Mouse (Mus musculus): ENCODE results near the gene Tmem132b. TPM values are rescaled to one million over a fixed set of nuclear protein-coding genes. Genes with fewer than 3 reads are reported as not detected.
A peak's percentile ranks its signal among the peaks of the same experiment; 100 is the strongest.

Gene Tmem132b
- polyA plus RNA-seq, 1 experiment from 2014 or later, result 1.4 TPM

- ATAC-seq (ENCODE audit: low FRiP score, low read depth), result no peak
- H3K9ac ChIP-seq (replicated peaks), result no peak overlapping the region
- H3K27me3 ChIP-seq, result no peaks in the 10 kb centered on the region
- no peak overlapping the region for H3K27ac ChIP-seq (replicated peaks)
- no peak overlapping the region for H3K4me3 ChIP-seq
- WGBS, result 83% methylated on average over 5 of the region's 5 CpGs
- no peaks in the 10 kb centered on the region for H3K4me1 ChIP-seq
- no peaks in the 10 kb centered on the region for H3K36me3 ChIP-seq
- H3K9me3 ChIP-seq, result no peaks in the 10 kb centered on the region
- no peak overlapping the region for H3K4me2 ChIP-seq (replicated peaks)
Measured at GRCm38 (mm10) chr5:125751481-125751880, 219.9 kb downstream of the Tmem132b start.

GRCm38 (mm10) chr5:125752546-125752945 is 221.0 kb downstream of the Tmem132b start:
- H3K36me3 ChIP-seq, result no peaks in the 10 kb centered on the region
- no peak overlapping the region for H3K4me2 ChIP-seq (replicated peaks)
- WGBS, result 81% methylated on average over 5 of the region's 5 CpGs
- H3K4me3 ChIP-seq, result no peak overlapping the region
- no peaks in the 10 kb centered on the region for H3K4me1 ChIP-seq
- H3K9ac ChIP-seq (replicated peaks), result no peak overlapping the region
- H3K27ac ChIP-seq (replicated peaks), result no peak overlapping the region
- ATAC-seq (ENCODE audit: low FRiP score, low read depth), result no peak
- no peaks in the 10 kb centered on the region for H3K9me3 ChIP-seq
- H3K27me3 ChIP-seq, result no peaks in the 10 kb centered on the region

- Histone ChIP-seq H3K4me2 (replicated peaks) (no peak overlapping the region), H3K4me1 (no peaks in the 10 kb centered on the region), H3K4me3 (no peak overlapping the region), H3K9me3 (no peaks in the 10 kb centered on the region), H3K9ac (replicated peaks) (no peak overlapping the region), H3K27ac (replicated peaks) (no peak overlapping the region), H3K36me3 (no peaks in the 10 kb centered on the region), H3K27me3 (no peaks in the 10 kb centered on the region)
- no peak for ATAC-seq (ENCODE audit: low FRiP score, low read depth)
- WGBS, result 84% methylated on average over 7 of the region's 7 CpGs
Measured at GRCm38 (mm10) chr5:125756987-125757530, 225.5 kb downstream of the Tmem132b start.

GRCm38 (mm10) chr5:125758506-125758905 is 226.9 kb downstream of the Tmem132b start:
- ATAC-seq (ENCODE audit: low FRiP score, low read depth), result no peak
- H3K27me3 ChIP-seq, result no peaks in the 10 kb centered on the region
- no peak overlapping the region for H3K4me3 ChIP-seq
- H3K4me2 ChIP-seq (replicated peaks), result no peak overlapping the region
- no peak overlapping the region for H3K9ac ChIP-seq (replicated peaks)
- 63% methylated on average over 1 of the region's 1 CpGs for WGBS
- no peaks in the 10 kb centered on the region for H3K9me3 ChIP-seq
- no peak overlapping the region for H3K27ac ChIP-seq (replicated peaks)
- no peaks in the 10 kb centered on the region for H3K4me1 ChIP-seq
- no peaks in the 10 kb centered on the region for H3K36me3 ChIP-seq

GRCm38 (mm10) chr5:125766941-125767340 is 235.4 kb downstream of the Tmem132b start:
- H3K27me3 ChIP-seq, result no peaks in the 10 kb centered on the region
- WGBS, result 88% methylated on average over 6 of the region's 6 CpGs
- ATAC-seq (ENCODE audit: low FRiP score, low read depth), result no peak
- no peak overlapping the region for H3K4me3 ChIP-seq
- no peak overlapping the region for H3K4me2 ChIP-seq (replicated peaks)
- H3K36me3 ChIP-seq, result no peaks in the 10 kb centered on the region
- H3K9ac ChIP-seq (replicated peaks), result no peak overlapping the region
- H3K27ac ChIP-seq (replicated peaks), result no peak overlapping the region
- H3K9me3 ChIP-seq, result no peaks in the 10 kb centered on the region
- H3K4me1 ChIP-seq, result no peaks in the 10 kb centered on the region

GRCm38 (mm10) chr5:125767950-125768349 is 236.4 kb downstream of the Tmem132b start:
- Histone ChIP-seq H3K9me3 (no peaks in the 10 kb centered on the region), H3K4me3 (no peak overlapping the region), H3K27me3 (no peaks in the 10 kb centered on the region), H3K9ac (replicated peaks) (no peak overlapping the region), H3K36me3 (no peaks in the 10 kb centered on the region), H3K27ac (replicated peaks) (no peak overlapping the region), H3K4me1 (no peaks in the 10 kb centered on the region), H3K4me2 (replicated peaks) (no peak overlapping the region)
- 85% methylated on average over 1 of the region's 1 CpGs for WGBS
- no peak for ATAC-seq (ENCODE audit: low FRiP score, low read depth)

GRCm38 (mm10) chr5:125772238-125772637 is 240.7 kb downstream of the Tmem132b start:
- 92% methylated on average over 4 of the region's 4 CpGs for WGBS
- ATAC-seq (ENCODE audit: low FRiP score, low read depth), result no peak

GRCm38 (mm10) chr5:125772756-125773155 is 241.2 kb downstream of the Tmem132b start:
- Histone ChIP-seq H3K27ac (replicated peaks) (no peak overlapping the region), H3K4me1 (no peaks in the 10 kb centered on the region), H3K36me3 (no peaks in the 10 kb centered on the region), H3K9ac (replicated peaks) (no peak overlapping the region), H3K4me3 (no peak overlapping the region), H3K4me2 (replicated peaks) (no peak overlapping the region), H3K27me3 (no peaks in the 10 kb centered on the region), H3K9me3 (no peaks in the 10 kb centered on the region)
- WGBS, result 56% methylated on average over 2 of the region's 2 CpGs
- no peak for ATAC-seq (ENCODE audit: low FRiP score, low read depth)

More at GRCm38 (mm10) chr5:125772238-125772637, 240.7 kb downstream of the Tmem132b start:
- H3K27ac ChIP-seq (replicated peaks), result no peak overlapping the region
- H3K9me3 ChIP-seq, result no peaks in the 10 kb centered on the region
- H3K4me1 ChIP-seq, result no peaks in the 10 kb centered on the region
- H3K36me3 ChIP-seq, result no peaks in the 10 kb centered on the region
- H3K9ac ChIP-seq (replicated peaks), result no peak overlapping the region
- H3K4me3 ChIP-seq, result no peak overlapping the region
- H3K27me3 ChIP-seq, result no peaks in the 10 kb centered on the region
- H3K4me2 ChIP-seq (replicated peaks), result no peak overlapping the region

- 0 out of 2 replicates have a peak, but pooled peaks cover 4% of the 10 kb centered on the region for H3K9me3 ChIP-seq
- no peaks in the 10 kb centered on the region for H3K27me3 ChIP-seq
- no peaks in the 10 kb centered on the region for H3K4me1 ChIP-seq
- no peak for ATAC-seq (ENCODE audit: low FRiP score, low read depth)
- H3K27ac ChIP-seq (replicated peaks), result no peak overlapping the region
- no peak overlapping the region for H3K4me3 ChIP-seq
- WGBS, result 97% methylated on average over 1 of the region's 1 CpGs
- no peak overlapping the region for H3K4me2 ChIP-seq (replicated peaks)
- H3K9ac ChIP-seq (replicated peaks), result no peak overlapping the region
- H3K36me3 ChIP-seq, result no peaks in the 10 kb centered on the region
Measured at GRCm38 (mm10) chr5:125780332-125780731, 248.8 kb downstream of the Tmem132b start.

GRCm38 (mm10) chr5:125792643-125793042 is 261.1 kb downstream of the Tmem132b start:
- Histone ChIP-seq H3K4me3 (no peak overlapping the region), H3K9me3 (no peaks in the 10 kb centered on the region), H3K4me2 (replicated peaks) (no peak overlapping the region), H3K27ac (replicated peaks) (no peak overlapping the region), H3K9ac (replicated peaks) (no peak overlapping the region), H3K27me3 (no peaks in the 10 kb centered on the region), H3K36me3 (no peaks in the 10 kb centered on the region), H3K4me1 (no peaks in the 10 kb centered on the region)
- 100% methylated on average over 1 of the region's 1 CpGs for WGBS
- ATAC-seq (ENCODE audit: low FRiP score, low read depth), result no peak

GRCm38 (mm10) chr5:125794318-125794717 is 262.7 kb downstream of the Tmem132b start:
- Histone ChIP-seq H3K27ac (replicated peaks) (no peak overlapping the region), H3K4me2 (replicated peaks) (no peak overlapping the region), H3K4me3 (no peak overlapping the region), H3K9me3 (no peaks in the 10 kb centered on the region), H3K4me1 (peaks cover 3% of the 10 kb centered on the region; the same call in 1 of the 2 replicates), H3K9ac (replicated peaks) (no peak overlapping the region), H3K36me3 (no peaks in the 10 kb centered on the region), H3K27me3 (no peaks in the 10 kb centered on the region)
- ATAC-seq (ENCODE audit: low FRiP score, low read depth), result no peak
- 68% methylated on average over 1 of the region's 1 CpGs for WGBS

GRCm38 (mm10) chr5:125799622-125800021 is 268.0 kb downstream of the Tmem132b start:
- Histone ChIP-seq H3K4me3 (peak overlapping the region; percentile 12; the same call in 1 of the 2 replicates), H3K36me3 (no peaks in the 10 kb centered on the region), H3K27me3 (no peaks in the 10 kb centered on the region), H3K9me3 (no peaks in the 10 kb centered on the region), H3K4me2 (replicated peaks) (peak overlapping the region; percentile 41), H3K4me1 (peaks cover 19% of the 10 kb centered on the region), H3K27ac (replicated peaks) (no peak overlapping the region), H3K9ac (replicated peaks) (no peak overlapping the region)
- 15% methylated on average over 5 of the region's 5 CpGs for WGBS
- no peak for ATAC-seq (ENCODE audit: low FRiP score, low read depth)

- no peaks in the 10 kb centered on the region for H3K9me3 ChIP-seq
- ATAC-seq (ENCODE audit: low FRiP score, low read depth), result peak; percentile 60
- H3K9ac ChIP-seq (replicated peaks), result no peak overlapping the region
- H3K27ac ChIP-seq (replicated peaks), result no peak overlapping the region
- H3K4me3 ChIP-seq, result peak overlapping the region; percentile 12; the same call in 1 of the 2 replicates
- H3K4me1 ChIP-seq, result peaks cover 19% of the 10 kb centered on the region
- H3K36me3 ChIP-seq, result no peaks in the 10 kb centered on the region
- H3K27me3 ChIP-seq, result no peaks in the 10 kb centered on the region
- H3K4me2 ChIP-seq (replicated peaks), result peak overlapping the region; percentile 41
- WGBS, result 10% methylated on average over 11 of the region's 11 CpGs
Measured at GRCm38 (mm10) chr5:125800025-125800424, 268.5 kb downstream of the Tmem132b start.
